Mouse (Mus musculus) brain, embryonic 14.5 days (tissue): ENCODE data around the gene Hpcal4.

Experiments
- CTCF ChIP-seq: fragments of 200-500 bp; IDR thresholded peaks from 2 replicates; pipeline ENCODE4 v1.5.1; 2012; ENCODE audit warnings: inconsistent platforms, mild to moderate bottlenecking, moderate library complexity, borderline replicate concordance; ENCODE audit not compliant: insufficient read depth, insufficient read length; ENCODE audit errors: extremely low read depth
- POLR2A ChIP-seq: fragments of 200-500 bp; IDR thresholded peaks from 2 replicates; pipeline ENCODE4 v1.6.1; 2012; ENCODE audit warnings: mild to moderate bottlenecking, inconsistent platforms, borderline replicate concordance; ENCODE audit not compliant: poor library complexity, insufficient read depth, insufficient read length, severe bottlenecking; ENCODE audit errors: extremely low read depth

- TF ChIP-seq CTCF (no peak), POLR2A (no peak)
These were observed 10.8 kb downstream of the Hpcal4 start for GRCm38 (mm10) chr4:123193791-123194190.
